Mouse (Mus musculus) midbrain, embryonic 16.5 days (tissue): Measurements from ENCODE around the gene Slco1a6. TPM values are rescaled to one million over a fixed set of nuclear protein-coding genes. Genes with fewer than 3 reads are reported as not detected.

ENCODE experiments used
- ATAC-seq: fragments of 200-750 bp; cut with Nextera tagmentation; 2 replicates; pipeline ENCODE4 v1.8.0; 2017; ENCODE audit warnings: moderate TSS enrichment
- H3K27ac ChIP-seq: fragments of 300-500 bp; sonication (generic); 2 replicates; pipeline ENCODE4 v1.5.1; 2014; ENCODE audit warnings: mild to moderate bottlenecking, low read length, mixed read lengths
- H3K27me3 ChIP-seq: fragments of 300-500 bp; sonication (generic); 2 replicates; pipeline ENCODE4 v1.6.1; 2014; ENCODE audit warnings: low read depth, low read length, mixed read lengths; ENCODE audit not compliant: control insufficient read depth, insufficient read depth
- H3K36me3 ChIP-seq: fragments of 300-500 bp; sonication (generic); 2 replicates; pipeline ENCODE4 v1.6.1; 2014; ENCODE audit warnings: mild to moderate bottlenecking, low read length, moderate library complexity, mixed read lengths; ENCODE audit not compliant: control insufficient read depth, insufficient read depth
- H3K4me1 ChIP-seq: fragments of 300-500 bp; sonication (generic); 2 replicates; pipeline ENCODE4 v1.6.1; 2014; ENCODE audit warnings: mild to moderate bottlenecking, low read length, mixed read lengths; ENCODE audit not compliant: control insufficient read depth, insufficient read depth
- H3K4me2 ChIP-seq: fragments of 300-500 bp; sonication (generic); 2 replicates; pipeline ENCODE4 v1.6.1; 2014; ENCODE audit warnings: mild to moderate bottlenecking, low read length, mixed read lengths
- H3K4me3 ChIP-seq: fragments of 300-500 bp; sonication (generic); 2 replicates; pipeline ENCODE4 v1.5.1; 2014; ENCODE audit warnings: low read depth, mild to moderate bottlenecking, low read length, moderate library complexity, mixed read lengths
- H3K9ac ChIP-seq: fragments of 300-500 bp; sonication (generic); 2 replicates; pipeline ENCODE4 v1.6.1; 2014; ENCODE audit warnings: low read depth, low read length, mixed read lengths
- H3K9me3 ChIP-seq: fragments of 300-500 bp; sonication (generic); replicated peaks from 2 replicates; pipeline ENCODE4 v1.6.1; 2014; ENCODE audit warnings: mild to moderate bottlenecking, low read length, mixed read lengths; ENCODE audit not compliant: control insufficient read depth, poor library complexity, severe bottlenecking
- WGBS: fragments of 180-500 bp; shearing (Covaris S2); extraction: QIAGEN DNeasy Blood & Tissue Kit; methylation state at CpG from one replicate; pipeline ENCODE4 v1.1.7; 2014; 5-methylcytosine and 5-hydroxymethylcytosine counted together
- polyA plus RNA-seq: library from polyadenylated mRNA; unstranded; fragments of >200 nt; fragmentation: Nextera tagmentation; extraction: Ambion mirVana; gene quantifications from 2 replicates; pipeline ENCODE4 v1.2.1, GENCODE M21; 2015

Gene Slco1a6
- polyA plus RNA-seq, 1 experiment from 2014 or later, result not detected

GRCm38 (mm10) chr6:142047689-142048088, 160.6 kb downstream of the Slco1a6 start:
- no peak for ATAC-seq
- no peak overlapping the region for H3K4me3 ChIP-seq

GRCm38 (mm10) chr6:142045746-142046145, 162.6 kb downstream of the Slco1a6 start:
- H3K4me1 ChIP-seq, result no peaks in the 10 kb centered on the region
- no peaks in the 10 kb centered on the region for H3K36me3 ChIP-seq
- no peaks in the 10 kb centered on the region; the same call in 1 of the 2 replicates for H3K9me3 ChIP-seq
- ATAC-seq, result no peak
- WGBS, result 94% methylated on average over 2 of the region's 2 CpGs
- H3K9ac ChIP-seq, result no peak overlapping the region
- no peak overlapping the region for H3K4me3 ChIP-seq
- H3K27me3 ChIP-seq, result no peaks in the 10 kb centered on the region
- no peak overlapping the region for H3K27ac ChIP-seq
- no peak overlapping the region for H3K4me2 ChIP-seq

More at GRCm38 (mm10) chr6:142047689-142048088, 160.6 kb downstream of the Slco1a6 start:
- 35% methylated on average over 1 of the region's 1 CpGs for WGBS
- no peaks in the 10 kb centered on the region for H3K27me3 ChIP-seq
- H3K9ac ChIP-seq, result no peak overlapping the region
- no peaks in the 10 kb centered on the region; the same call in 1 of the 2 replicates for H3K9me3 ChIP-seq
- no peak overlapping the region for H3K27ac ChIP-seq
- H3K4me2 ChIP-seq, result no peak overlapping the region
- H3K4me1 ChIP-seq, result no peaks in the 10 kb centered on the region
- H3K36me3 ChIP-seq, result no peaks in the 10 kb centered on the region

- H3K9ac ChIP-seq, result no peak overlapping the region
- no peak for ATAC-seq
- no peak overlapping the region for H3K4me2 ChIP-seq
- H3K27ac ChIP-seq, result no peak overlapping the region
- H3K4me1 ChIP-seq, result no peaks in the 10 kb centered on the region
- H3K9me3 ChIP-seq, result no peaks in the 10 kb centered on the region; the same call in 1 of the 2 replicates
- no peak overlapping the region for H3K4me3 ChIP-seq
- no peaks in the 10 kb centered on the region for H3K36me3 ChIP-seq
- no peaks in the 10 kb centered on the region for H3K27me3 ChIP-seq
- 97% methylated on average over 3 of the region's 3 CpGs for WGBS
Observed at GRCm38 (mm10) chr6:142041896-142042295, 166.4 kb downstream of the Slco1a6 start.

- H3K4me2 ChIP-seq, result no peak overlapping the region
- peak; percentile 36; the same call in 1 of the 2 replicates for ATAC-seq
- H3K27me3 ChIP-seq, result no peaks in the 10 kb centered on the region
- H3K9me3 ChIP-seq, result no peaks in the 10 kb centered on the region
- no peak overlapping the region for H3K27ac ChIP-seq
- no peaks in the 10 kb centered on the region for H3K4me1 ChIP-seq
- H3K4me3 ChIP-seq, result no peak overlapping the region
- H3K36me3 ChIP-seq, result no peaks in the 10 kb centered on the region
- H3K9ac ChIP-seq, result no peak overlapping the region
- WGBS, result 52% methylated on average over 16 of the region's 16 CpGs
Observed at GRCm38 (mm10) chr6:142040306-142041175, 167.8 kb downstream of the Slco1a6 start.

- H3K27me3 ChIP-seq, result no peaks in the 10 kb centered on the region
- H3K4me3 ChIP-seq, result no peak overlapping the region
- no peak overlapping the region for H3K27ac ChIP-seq
- H3K4me2 ChIP-seq, result no peak overlapping the region
- ATAC-seq, result no peak
- no peaks in the 10 kb centered on the region for H3K4me1 ChIP-seq
- no peaks in the 10 kb centered on the region for H3K9me3 ChIP-seq
- WGBS, result 83% methylated on average over 2 of the region's 2 CpGs
- H3K36me3 ChIP-seq, result no peaks in the 10 kb centered on the region
- H3K9ac ChIP-seq, result no peak overlapping the region
Observed at GRCm38 (mm10) chr6:142035771-142036170, 172.6 kb downstream of the Slco1a6 start.

Other genes starting within 250 kb of the Slco1a6 start
- gene Gm6614, start 197.1 kb downstream of the Slco1a6 start, polyA plus RNA-seq, result not detected in 2 replicates
- not detected in 2 replicates for gene Iapp, start 89.9 kb upstream of the Slco1a6 start, polyA plus RNA-seq
- gene Slco1a5, start 114.5 kb upstream of the Slco1a6 start, polyA plus RNA-seq, result 0.45 and 0.74 TPM in 2 replicates
- gene Pyroxd1, start 137.1 kb upstream of the Slco1a6 start, polyA plus RNA-seq, result 22.6 and 27.0 TPM in 2 replicates
- 25.6 and 27.4 TPM in 2 replicates for gene Recql, start 178.6 kb upstream of the Slco1a6 start, polyA plus RNA-seq
- 80.1 and 82.4 TPM in 2 replicates for gene Golt1b, start 178.7 kb upstream of the Slco1a6 start, polyA plus RNA-seq
- gene Spx, start 204.9 kb upstream of the Slco1a6 start, polyA plus RNA-seq, result 8.1 and 9.0 TPM in 2 replicates